17 mouse cellular contexts compared by ENCODE assay signal in genomic region chr1:171061566-171061965, GRCm38 (mm10). TPM values are rescaled to one million over a fixed set of nuclear protein-coding genes. Genes with fewer than 3 reads are reported as not detected.
"Had no signal": no experiment of that assay in that cellular context is flagged by ENCODE, and none has a peak within 500 bp of the region (broad histone marks: within the 10 kb centered on the region; RNA-seq: fewer than 3 reads in every experiment).

No protein-coding gene starts in this region.

- H3K9ac ChIP-seq: liver, embryonic 14.5 days; midbrain, embryonic 12.5 days; midbrain, embryonic 15.5 days; neural tube, embryonic 13.5 days; neural tube, embryonic 15.5 days had no signal

- ATAC-seq: midbrain, embryonic 15.5 days had no signal

- H3K36me3 ChIP-seq: midbrain, embryonic 10.5 days; midbrain, embryonic 12.5 days; midbrain, embryonic 15.5 days; neural tube, embryonic 13.5 days; neural tube, embryonic 15.5 days had no signal

- H3K4me2 ChIP-seq: midbrain, embryonic 12.5 days; midbrain, embryonic 15.5 days; neural tube, embryonic 13.5 days; neural tube, embryonic 15.5 days had no signal

- H3K4me3 ChIP-seq: midbrain, embryonic 10.5 days; midbrain, embryonic 12.5 days; midbrain, embryonic 15.5 days; neural tube, embryonic 13.5 days; neural tube, embryonic 15.5 days had no signal

- DNase-seq: lung, adult 18-20 months; lung, postnatal 14 days; lung, postnatal 4 days; retina, postnatal 1 day; right cerebral cortex, adult 18-20 months; right cerebral cortex, postnatal 25 days; right cerebral cortex, postnatal 4 days; spleen, adult 18-20 months; thymus, adult 18-20 months; thymus, postnatal 14 days; thymus, postnatal 36 days had no signal

- H3K9me3 ChIP-seq: midbrain, embryonic 10.5 days; midbrain, embryonic 12.5 days; midbrain, embryonic 15.5 days; neural tube, embryonic 13.5 days; neural tube, embryonic 15.5 days had no signal

- H3K27ac ChIP-seq: liver, embryonic 14.5 days; midbrain, embryonic 10.5 days; midbrain, embryonic 12.5 days; midbrain, embryonic 15.5 days; neural tube, embryonic 13.5 days; neural tube, embryonic 15.5 days had no signal

RNA-seq across cellular contexts. Expression of gene Fcgr4, which starts 42.8 kb away (rescaled TPM):
- polyA plus RNA-seq: midbrain, embryonic 10.5 days; neural tube, embryonic 13.5 days had no signal
